Mouse (Mus musculus) CH12.LX (cell line): ENCODE measurements around the gene Atp6v0c.

Experiments
- CTCF ChIP-seq, 2 experiments: IDR thresholded peaks in 1 of 2; conservative IDR thresholded peaks in 1 of 2; 2 replicates each; pipeline ENCODE4 v1.5.1; 2011 to 2012; ENCODE audit warnings: low read depth in 2 of 2, low read length in 2 of 2, improper control_type of control experiment in 1 of 2, inconsistent platforms in 1 of 2, mild to moderate bottlenecking in 1 of 2, moderate library complexity in 1 of 2
- EP300 ChIP-seq: IDR thresholded peaks from 2 replicates; pipeline ENCODE4 v1.6.1; 2011; ENCODE audit warnings: low read length, improper control_type of control experiment
- KAT2A ChIP-seq: IDR thresholded peaks from 2 replicates; pipeline ENCODE4 v1.6.1; 2012; ENCODE audit warnings: low read length, improper control_type of control experiment, inconsistent platforms; ENCODE audit not compliant: insufficient replicate concordance
- MYC ChIP-seq: IDR thresholded peaks from 2 replicates; pipeline ENCODE4 v1.6.1; 2011; ENCODE audit warnings: low read depth, mild to moderate bottlenecking, improper control_type of control experiment, low read length
- POLR2A ChIP-seq: IDR thresholded peaks from 2 replicates; pipeline ENCODE4 v1.6.1; 2011; ENCODE audit warnings: low read depth, mild to moderate bottlenecking, improper control_type of control experiment, low read length
- SIN3A ChIP-seq: IDR thresholded peaks from 2 replicates; pipeline ENCODE4 v1.6.1; 2012; ENCODE audit warnings: low read length, improper control_type of control experiment, inconsistent platforms

GRCm38 (mm10) chr17:24170125-24170524 is 623 bp upstream of the Atp6v0c start:
- TF ChIP-seq POLR2A (no peak), MYC (no peak), EP300 (no peak), CTCF (conservative IDR thresholded peaks at IDR 0.05 in 1 of 2, IDR thresholded peaks at IDR 0.05 in 1 of 2; ENCODE audit: low read depth in 2 of 2, low read length in 2 of 2) (no peak), KAT2A (no peak), SIN3A (no peak)
